Mouse (Mus musculus): ENCODE measurements around the gene Nupr1l. TPM values are rescaled to one million over a fixed set of nuclear protein-coding genes. Genes with fewer than 3 reads are reported as not detected.
A peak's percentile ranks its signal among the peaks of the same experiment; 100 is the strongest.

The Nupr1l gene
- polyA plus RNA-seq, 1 experiment from 2014 or later = 3.8 TPM

- no peaks in the 10 kb centered on the region for H3K9me3 ChIP-seq (ENCODE audit: control insufficient read depth)
- no peak overlapping the region for H3K9ac ChIP-seq (ENCODE audit: low read depth, low read length)
- no peak for ATAC-seq
Observed at GRCm38 (mm10) chr5:129952143-129952542, 43.8 kb downstream of the Nupr1l start.

DNA sequence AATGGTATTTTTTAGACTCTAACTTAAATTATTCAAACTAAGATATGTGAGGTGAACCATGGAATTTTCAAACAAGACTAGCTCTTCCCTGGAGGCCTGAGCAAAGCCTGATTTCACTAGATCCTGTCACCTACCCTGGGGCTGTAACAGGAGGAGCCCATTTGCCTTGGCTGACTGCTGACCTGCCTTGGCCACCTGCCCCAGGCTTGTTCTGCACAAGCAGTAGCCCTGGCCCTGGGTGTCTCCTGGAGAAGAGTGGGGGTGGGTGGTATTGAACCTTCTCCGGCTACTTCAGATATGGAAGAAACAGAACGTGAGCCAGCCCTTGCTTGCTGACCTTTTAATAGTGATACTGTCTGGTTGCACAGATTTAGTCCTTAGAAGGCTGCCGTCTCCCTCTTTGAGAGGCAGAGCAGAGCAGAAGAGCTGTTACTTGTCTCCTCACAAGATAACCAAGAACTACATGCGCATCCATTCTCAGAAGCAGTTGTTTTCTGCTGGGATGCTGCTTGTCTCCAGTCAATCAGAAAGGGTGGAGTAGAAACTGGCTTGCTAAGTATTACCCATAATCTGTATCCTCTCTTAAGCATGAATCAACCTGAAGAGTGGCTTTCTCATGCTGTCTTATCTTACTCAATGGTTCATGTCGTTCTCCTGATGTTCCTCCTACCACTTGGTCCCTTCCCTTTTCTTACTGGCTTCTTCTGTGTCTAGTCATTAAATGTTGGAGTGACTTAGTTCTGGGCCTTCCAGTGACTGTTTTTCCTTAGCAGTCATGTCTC, 46.3 kb downstream of the Nupr1l start:
- no peak for TF ChIP-seq CTCF (IDR thresholded peaks at IDR 0.05; ENCODE audit: low read depth)
- 78% methylated on average over 5 of the region's 5 CpGs for WGBS
- ATAC-seq = no peak
- Histone ChIP-seq H3K27me3 (replicated peaks; ENCODE audit: control insufficient read depth, insufficient read depth, low read length) (no peaks in the 10 kb centered on the region), H3K36me3 (ENCODE audit: control insufficient read depth, insufficient read depth) (no peaks in the 10 kb centered on the region; the same call in 1 of the 2 replicates), H3K4me3 (ENCODE audit: low read depth, low read length) (no peak overlapping the region), H3K4me2 (replicated peaks; ENCODE audit: low read depth) (no peak overlapping the region), H3K4me1 (replicated peaks; ENCODE audit: control insufficient read depth, insufficient read depth, low read length) (no peaks in the 10 kb centered on the region), H3K27ac (ENCODE audit: low read depth, low read length) (no peak overlapping the region), H3K9me3 (ENCODE audit: control insufficient read depth) (no peaks in the 10 kb centered on the region), H3K9ac (ENCODE audit: low read depth, low read length) (no peak overlapping the region)

More at GRCm38 (mm10) chr5:129952143-129952542, 43.8 kb downstream of the Nupr1l start:
- Histone ChIP-seq H3K4me3 (ENCODE audit: low read depth, low read length) (no peak overlapping the region), H3K27me3 (replicated peaks; ENCODE audit: control insufficient read depth, insufficient read depth, low read length) (no peaks in the 10 kb centered on the region), H3K27ac (ENCODE audit: low read depth, low read length) (no peak overlapping the region), H3K4me2 (replicated peaks; ENCODE audit: low read depth) (no peak overlapping the region), H3K4me1 (replicated peaks; ENCODE audit: control insufficient read depth, insufficient read depth, low read length) (no peaks in the 10 kb centered on the region), H3K36me3 (ENCODE audit: control insufficient read depth, insufficient read depth) (no peaks in the 10 kb centered on the region; the same call in 1 of the 2 replicates)
- 68% methylated on average over 4 of the region's 4 CpGs for WGBS
- TF ChIP-seq CTCF (IDR thresholded peaks at IDR 0.05; ENCODE audit: low read depth) = no peak

GRCm38 (mm10) chr5:129955792-129956191, 47.5 kb downstream of the Nupr1l start:
- H3K27ac ChIP-seq (ENCODE audit: low read depth, low read length) = no peak overlapping the region
- TF ChIP-seq CTCF (IDR thresholded peaks at IDR 0.05; ENCODE audit: low read depth) = no peak
- H3K9me3 ChIP-seq (ENCODE audit: control insufficient read depth) = no peaks in the 10 kb centered on the region
- H3K9ac ChIP-seq (ENCODE audit: low read depth, low read length) = no peak overlapping the region
- no peaks in the 10 kb centered on the region for H3K4me1 ChIP-seq (replicated peaks; ENCODE audit: control insufficient read depth, insufficient read depth, low read length)
- no peak overlapping the region for H3K4me2 ChIP-seq (replicated peaks; ENCODE audit: low read depth)
- H3K4me3 ChIP-seq (ENCODE audit: low read depth, low read length) = no peak overlapping the region
- H3K36me3 ChIP-seq (ENCODE audit: control insufficient read depth, insufficient read depth) = no peaks in the 10 kb centered on the region
- no peaks in the 10 kb centered on the region for H3K27me3 ChIP-seq (replicated peaks; ENCODE audit: control insufficient read depth, insufficient read depth, low read length)
- ATAC-seq = peak; percentile 60; the same call in 1 of the 2 replicates
- 49% methylated on average over 6 of the region's 6 CpGs for WGBS

GRCm38 (mm10) chr5:129963224-129963623, 54.9 kb downstream of the Nupr1l start:
- Histone ChIP-seq H3K36me3 (ENCODE audit: control insufficient read depth, insufficient read depth) (no peaks in the 10 kb centered on the region), H3K9me3 (ENCODE audit: control insufficient read depth) (no peaks in the 10 kb centered on the region), H3K9ac (ENCODE audit: low read depth, low read length) (no peak overlapping the region), H3K27me3 (replicated peaks; ENCODE audit: control insufficient read depth, insufficient read depth, low read length) (no peaks in the 10 kb centered on the region), H3K4me1 (replicated peaks; ENCODE audit: control insufficient read depth, insufficient read depth, low read length) (no peaks in the 10 kb centered on the region), H3K27ac (ENCODE audit: low read depth, low read length) (no peak overlapping the region), H3K4me2 (replicated peaks; ENCODE audit: low read depth) (no peak overlapping the region), H3K4me3 (ENCODE audit: low read depth, low read length) (no peak overlapping the region)
- no peak for ATAC-seq
- TF ChIP-seq CTCF (IDR thresholded peaks at IDR 0.05; ENCODE audit: low read depth) = no peak
- 70% methylated on average over 4 of the region's 4 CpGs for WGBS

Other genes starting within 250 kb of the Nupr1l start
- gene Zfp11, start 238.4 kb upstream of the Nupr1l start, polyA plus RNA-seq (2015; fragmentation: Nextera tagmentation; extraction: Ambion mirVana) = 0.93 and 1.0 TPM in 2 replicates
- not detected in 2 replicates for gene Sept14, start 200.0 kb upstream of the Nupr1l start, polyA plus RNA-seq (2015; fragmentation: Nextera tagmentation; extraction: Ambion mirVana)
- gene Mrps17, start 193.0 kb upstream of the Nupr1l start, polyA plus RNA-seq (2015; fragmentation: Nextera tagmentation; extraction: Ambion mirVana) = 109 and 115 TPM in 2 replicates
- gene Nipsnap2, start 183.5 kb upstream of the Nupr1l start, polyA plus RNA-seq (2015; fragmentation: Nextera tagmentation; extraction: Ambion mirVana) = 51.0 and 51.2 TPM in 2 replicates
- 22.2 and 23.6 TPM in 2 replicates for gene Psph, start 121.1 kb upstream of the Nupr1l start, polyA plus RNA-seq (2015; fragmentation: Nextera tagmentation; extraction: Ambion mirVana)
- 14.6 and 15.1 TPM in 2 replicates for gene Sumf2, start 61.6 kb upstream of the Nupr1l start, polyA plus RNA-seq (2015; fragmentation: Nextera tagmentation; extraction: Ambion mirVana)
- 1,534 and 1,607 TPM in 2 replicates for gene Chchd2, start 21.1 kb upstream of the Nupr1l start, polyA plus RNA-seq (2015; fragmentation: Nextera tagmentation; extraction: Ambion mirVana)
- 1.8 and 2.4 TPM in 2 replicates for gene Zbed5, start 12.8 kb upstream of the Nupr1l start, polyA plus RNA-seq (2015; fragmentation: Nextera tagmentation; extraction: Ambion mirVana)
- not detected in 2 replicates for gene Phkg1, start 10.0 kb upstream of the Nupr1l start, polyA plus RNA-seq (2015; fragmentation: Nextera tagmentation; extraction: Ambion mirVana)
- gene Vkorc1l1, start 33.4 kb downstream of the Nupr1l start, polyA plus RNA-seq (2015; fragmentation: Nextera tagmentation; extraction: Ambion mirVana) = 84.7 and 92.1 TPM in 2 replicates
- gene Gusb, start 94.5 kb downstream of the Nupr1l start, polyA plus RNA-seq (2015; fragmentation: Nextera tagmentation; extraction: Ambion mirVana) = 260 and 264 TPM in 2 replicates
- gene Asl, start 120.7 kb downstream of the Nupr1l start, polyA plus RNA-seq (2015; fragmentation: Nextera tagmentation; extraction: Ambion mirVana) = 148 and 182 TPM in 2 replicates
- 39.5 and 41.6 TPM in 2 replicates for gene Crcp, start 120.8 kb downstream of the Nupr1l start, polyA plus RNA-seq (2015; fragmentation: Nextera tagmentation; extraction: Ambion mirVana)
- 28.7 and 29.3 TPM in 2 replicates for gene Tpst1, start 164.8 kb downstream of the Nupr1l start, polyA plus RNA-seq (2015; fragmentation: Nextera tagmentation; extraction: Ambion mirVana)
- gene Kctd7, start 236.3 kb downstream of the Nupr1l start, polyA plus RNA-seq (2015; fragmentation: Nextera tagmentation; extraction: Ambion mirVana) = 2.4 and 2.9 TPM in 2 replicates